ENCODE assay signal across 12 mouse cellular contexts in genomic region chr6:11103415-11103814, GRCm38 (mm10).
"Had no signal": no experiment of that assay in that cellular context is flagged by ENCODE, and none has a peak within 500 bp of the region (broad histone marks: within the 10 kb centered on the region; RNA-seq: fewer than 3 reads in every experiment).

No protein-coding gene starts in this region.

- ATAC-seq: lung, postnatal 0 days had no signal

- H3K4me3 ChIP-seq: left cerebral cortex, adult 2 months; limb, embryonic 10.5 days; liver, embryonic 15.5 days; myocyte; neural tube, embryonic 15.5 days had no signal

- H3K9me3 ChIP-seq: limb, embryonic 10.5 days; liver, embryonic 15.5 days; neural tube, embryonic 15.5 days had no signal

- DNase-seq: kidney, postnatal 25 days; lung, adult 2 months; lung, postnatal 36 days; thymus, postnatal 4 days had no signal

- H3K27me3 ChIP-seq: liver, embryonic 15.5 days; neural tube, embryonic 15.5 days had no signal

- H3K4me1 ChIP-seq: limb, embryonic 10.5 days; liver, embryonic 15.5 days; neural tube, embryonic 15.5 days had no signal

- H3K27ac ChIP-seq: left cerebral cortex, adult 2 months; limb, embryonic 10.5 days; liver, embryonic 15.5 days; neural tube, embryonic 15.5 days; stomach, postnatal 0 days had no signal

- H3K36me3 ChIP-seq: limb, embryonic 10.5 days; liver, embryonic 15.5 days; neural tube, embryonic 15.5 days had no signal

- H3K4me2 ChIP-seq: liver, embryonic 11.5 days; liver, embryonic 15.5 days; neural tube, embryonic 15.5 days had no signal

- H3K9ac ChIP-seq: liver, embryonic 15.5 days; neural tube, embryonic 15.5 days had no signal
